Comparison of ENCODE assay signal across 23 mouse cellular contexts in the genomic region with DNA sequence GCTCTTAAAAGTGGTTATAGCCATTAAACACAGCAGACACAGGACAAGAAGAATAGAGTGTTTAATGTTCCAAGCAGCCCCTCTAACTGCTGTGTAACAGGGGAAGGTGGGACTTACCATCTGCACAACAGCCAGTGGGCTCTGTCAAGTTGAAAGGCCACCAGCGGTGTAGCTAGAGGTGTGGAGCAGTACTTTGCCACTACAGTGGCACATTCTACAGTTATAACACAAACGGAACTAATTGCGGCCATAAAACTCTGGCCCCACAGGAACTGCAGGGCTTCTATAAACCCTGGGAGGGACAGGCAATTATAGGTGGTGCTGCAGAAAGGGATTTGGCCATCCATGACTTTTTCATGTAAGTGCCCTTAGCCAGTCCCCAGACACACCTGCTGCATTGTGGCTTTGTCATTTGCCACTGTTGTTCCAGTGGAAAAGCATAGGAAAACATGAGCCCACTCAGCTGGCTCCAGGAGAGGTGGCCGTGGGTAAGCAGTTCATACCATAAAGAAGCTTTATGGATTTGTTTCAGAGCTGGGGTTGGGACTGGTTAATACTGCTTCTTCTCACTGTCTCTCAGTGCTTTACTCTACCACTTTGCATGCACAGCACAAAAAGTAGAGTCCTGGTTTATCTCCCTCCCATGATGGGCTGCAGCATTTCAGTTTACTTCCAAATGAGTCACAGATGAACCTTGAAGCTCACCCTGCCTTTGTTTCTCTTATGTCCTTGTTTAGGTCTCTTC.
DNase-seq lines count a peak whose midpoint lies in the region; ATAC-seq and TF ChIP-seq lines count a peak whose summit lies in the region.
"Had no signal": no experiment of that assay in that cellular context is flagged by ENCODE, and none has a peak within 500 bp of the region (broad histone marks: within the 10 kb centered on the region; RNA-seq: fewer than 3 reads in every experiment).

No protein-coding gene starts in this region.

- H3K4me1 ChIP-seq in neural tube, embryonic 13.5 days (replicated peaks) = peaks cover 6% of the 10 kb centered on the region; the same call in 1 of the 2 replicates
- 0 out of 2 replicates have a peak, but pooled peaks cover 3% of the 10 kb centered on the region for H3K4me1 ChIP-seq in intestine, postnatal 0 days (replicated peaks; ENCODE audit: control insufficient read depth, insufficient read depth, low read length)
- H3K4me1 ChIP-seq in hindbrain, embryonic 16.5 days (ENCODE audit: control insufficient read depth, insufficient read depth, low read depth, low read length) = no peaks in the 10 kb centered on the region
- H3K4me1 ChIP-seq: embryonic facial prominence, embryonic 15.5 days; forebrain, embryonic 10.5 days; heart, embryonic 15.5 days; hindbrain, embryonic 10.5 days had no signal

- no peak overlapping the region for H3K27ac ChIP-seq in neural tube, embryonic 13.5 days (replicated peaks)
- H3K27ac ChIP-seq in intestine, postnatal 0 days (ENCODE audit: low read depth, low read length) = no peak overlapping the region
- no peak overlapping the region for H3K27ac ChIP-seq in left cerebral cortex, adult 2 months
- H3K27ac ChIP-seq in hindbrain, embryonic 16.5 days (ENCODE audit: low read depth, low read length) = no peak overlapping the region
- H3K27ac ChIP-seq: embryonic facial prominence, embryonic 15.5 days; forebrain, embryonic 10.5 days; heart, adult 2 months; heart, embryonic 15.5 days; hindbrain, embryonic 10.5 days; hindbrain, embryonic 14.5 days had no signal

- H3K9ac ChIP-seq in neural tube, embryonic 13.5 days = no peak overlapping the region
- H3K9ac ChIP-seq in intestine, postnatal 0 days (ENCODE audit: low read depth, low read length) = no peak overlapping the region
- H3K9ac ChIP-seq in hindbrain, embryonic 16.5 days (ENCODE audit: low read depth, low read length) = no peak overlapping the region
- H3K9ac ChIP-seq: embryonic facial prominence, embryonic 15.5 days; heart, embryonic 15.5 days; hindbrain, embryonic 14.5 days had no signal

- H3K4me3 ChIP-seq in neural tube, embryonic 13.5 days = no peak overlapping the region
- no peak overlapping the region for H3K4me3 ChIP-seq in intestine, postnatal 0 days (ENCODE audit: low read depth, low read length)
- no peak overlapping the region for H3K4me3 ChIP-seq in left cerebral cortex, adult 2 months
- no peak overlapping the region for H3K4me3 ChIP-seq in hindbrain, embryonic 16.5 days (ENCODE audit: low read length)
- H3K4me3 ChIP-seq: embryonic facial prominence, embryonic 15.5 days; erythroblast, embryonic 14.5 days; forebrain, embryonic 10.5 days; heart, adult 2 months; heart, embryonic 15.5 days; hindbrain, embryonic 10.5 days had no signal

- DNase-seq in embryo, embryonic 10 days (ENCODE audit: low spot score) = peak; percentile 11
- no peak for DNase-seq in embryo, embryonic 10.5 days (ENCODE audit: low spot score)
- DNase-seq in neural tube, embryonic 10.5 days (ENCODE audit: extremely low spot score, low spot score) = no peak
- no peak for DNase-seq in left cerebral cortex, adult 2 months (ENCODE audit: extremely low spot score in 1 of 2, low spot score in 2 of 2)
- DNase-seq: adrenal gland, postnatal 14 days; B cell, adult 2 months; cerebellum, adult 11-12 months; cerebellum, adult 9-11 months; cerebellum, postnatal 36 days; heart, adult 2 months; heart, postnatal 14 days; kidney, adult 18-20 months had no signal

- H3K9me3 ChIP-seq in neural tube, embryonic 13.5 days = no peaks in the 10 kb centered on the region
- no peaks in the 10 kb centered on the region for H3K9me3 ChIP-seq in intestine, postnatal 0 days (ENCODE audit: control insufficient read depth)
- H3K9me3 ChIP-seq in hindbrain, embryonic 16.5 days (ENCODE audit: control insufficient read depth, low read length) = no peaks in the 10 kb centered on the region
- H3K9me3 ChIP-seq: embryonic facial prominence, embryonic 15.5 days; forebrain, embryonic 10.5 days; heart, embryonic 15.5 days had no signal

- ATAC-seq in neural tube, embryonic 13.5 days (ENCODE audit: low read depth) = peak; percentile 53; the same call in 1 of the 2 replicates
- 0 out of 2 replicates have a peak, but pooled peaks have one; percentile 63 for ATAC-seq in intestine, postnatal 0 days
- no peak for ATAC-seq in hindbrain, embryonic 16.5 days
- ATAC-seq: forebrain, embryonic 14.5 days had no signal

- no peaks in the 10 kb centered on the region for H3K36me3 ChIP-seq in neural tube, embryonic 13.5 days
- H3K36me3 ChIP-seq in intestine, postnatal 0 days (ENCODE audit: control insufficient read depth, insufficient read depth) = no peaks in the 10 kb centered on the region
- H3K36me3 ChIP-seq in hindbrain, embryonic 16.5 days (ENCODE audit: control insufficient read depth, insufficient read depth, low read length) = no peaks in the 10 kb centered on the region
- H3K36me3 ChIP-seq: embryonic facial prominence, embryonic 15.5 days; forebrain, embryonic 10.5 days; heart, embryonic 15.5 days; hindbrain, embryonic 10.5 days had no signal

- intact Hi-C loops in left cerebral cortex, adult 2 months (cut with DNase I) = no loop called here

- no peak overlapping the region for H3K4me2 ChIP-seq in neural tube, embryonic 13.5 days
- no peak overlapping the region for H3K4me2 ChIP-seq in intestine, postnatal 0 days (replicated peaks; ENCODE audit: low read depth)
- H3K4me2 ChIP-seq in hindbrain, embryonic 16.5 days (ENCODE audit: low read length) = no peak overlapping the region
- H3K4me2 ChIP-seq: embryonic facial prominence, embryonic 15.5 days; heart, embryonic 11.5 days; heart, embryonic 15.5 days; hindbrain, embryonic 14.5 days had no signal

- no peaks in the 10 kb centered on the region for H3K27me3 ChIP-seq in neural tube, embryonic 13.5 days
- no peaks in the 10 kb centered on the region for H3K27me3 ChIP-seq in intestine, postnatal 0 days (replicated peaks; ENCODE audit: control insufficient read depth, insufficient read depth, low read length)
- no peaks in the 10 kb centered on the region for H3K27me3 ChIP-seq in hindbrain, embryonic 16.5 days (replicated peaks; ENCODE audit: control insufficient read depth, insufficient read depth, low read length)
- H3K27me3 ChIP-seq: embryonic facial prominence, embryonic 15.5 days; heart, embryonic 15.5 days had no signal

- WGBS in neural tube, embryonic 13.5 days = 22% methylated on average over 4 of the region's 4 CpGs
- 23% methylated on average over 4 of the region's 4 CpGs for WGBS in intestine, postnatal 0 days
- 81% methylated on average over 4 of the region's 4 CpGs for WGBS in hindbrain, embryonic 16.5 days

- no peak for TF ChIP-seq CTCF in intestine, postnatal 0 days (IDR thresholded peaks at IDR 0.05; ENCODE audit: low read depth)
- no peak for TF ChIP-seq CTCF in left cerebral cortex, adult 2 months (IDR thresholded peaks at IDR 0.05)
